Mouse (Mus musculus) frontal cortex, adult 2 months (tissue): ENCODE results near the gene Rex1bd. TPM values are rescaled to one million over a fixed set of nuclear protein-coding genes. Genes with fewer than 3 reads are reported as not detected.

Experiments used
- DNase-seq, 2 experiments: peaks; one replicate each; pipeline ENCODE4 v3.0.0; 2022; ENCODE audit warnings: low spot score in 1 of 2; ENCODE audit errors: extremely low spot score in 1 of 2
- polyA plus RNA-seq: library from polyadenylated mRNA; depleted of rRNA; stranded (reverse); fragments of >200 nt; gene quantifications from 2 replicates; pipeline ENCODE4 v1.2.3, GENCODE M21; 2012

The Rex1bd gene
- polyA plus RNA-seq, 1 experiment: 197 TPM

GRCm38 (mm10) chr8:70486191-70486681, 20.3 kb downstream of the Rex1bd start:
- no peak for DNase-seq

DNA sequence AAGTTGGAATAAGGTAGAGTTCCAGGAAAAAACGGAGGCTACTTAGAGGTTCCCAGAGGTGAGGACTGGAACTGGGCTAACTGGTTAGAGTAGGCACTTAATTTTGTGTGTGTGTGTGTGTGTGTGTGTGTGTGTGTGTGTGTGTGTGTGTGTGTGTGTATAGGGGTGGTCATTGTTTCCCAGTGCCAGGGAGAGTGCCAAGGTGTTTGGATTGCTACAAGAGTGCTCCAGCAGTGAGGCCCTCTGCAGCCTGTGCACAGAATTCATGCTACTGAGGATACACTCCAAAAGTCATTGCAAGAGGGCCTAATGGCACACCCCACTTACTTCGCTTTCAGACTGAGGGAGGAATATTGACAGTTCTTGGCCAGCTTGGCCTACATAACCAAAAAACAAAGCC, 23.6 kb downstream of the Rex1bd start:
- no peak for DNase-seq

GRCm38 (mm10) chr8:70481908-70482307, 24.6 kb downstream of the Rex1bd start:
- DNase-seq: peak; percentile 78 to 83

GRCm38 (mm10) chr8:70477269-70477982, 29.1 kb downstream of the Rex1bd start:
- no peak for DNase-seq

DNA sequence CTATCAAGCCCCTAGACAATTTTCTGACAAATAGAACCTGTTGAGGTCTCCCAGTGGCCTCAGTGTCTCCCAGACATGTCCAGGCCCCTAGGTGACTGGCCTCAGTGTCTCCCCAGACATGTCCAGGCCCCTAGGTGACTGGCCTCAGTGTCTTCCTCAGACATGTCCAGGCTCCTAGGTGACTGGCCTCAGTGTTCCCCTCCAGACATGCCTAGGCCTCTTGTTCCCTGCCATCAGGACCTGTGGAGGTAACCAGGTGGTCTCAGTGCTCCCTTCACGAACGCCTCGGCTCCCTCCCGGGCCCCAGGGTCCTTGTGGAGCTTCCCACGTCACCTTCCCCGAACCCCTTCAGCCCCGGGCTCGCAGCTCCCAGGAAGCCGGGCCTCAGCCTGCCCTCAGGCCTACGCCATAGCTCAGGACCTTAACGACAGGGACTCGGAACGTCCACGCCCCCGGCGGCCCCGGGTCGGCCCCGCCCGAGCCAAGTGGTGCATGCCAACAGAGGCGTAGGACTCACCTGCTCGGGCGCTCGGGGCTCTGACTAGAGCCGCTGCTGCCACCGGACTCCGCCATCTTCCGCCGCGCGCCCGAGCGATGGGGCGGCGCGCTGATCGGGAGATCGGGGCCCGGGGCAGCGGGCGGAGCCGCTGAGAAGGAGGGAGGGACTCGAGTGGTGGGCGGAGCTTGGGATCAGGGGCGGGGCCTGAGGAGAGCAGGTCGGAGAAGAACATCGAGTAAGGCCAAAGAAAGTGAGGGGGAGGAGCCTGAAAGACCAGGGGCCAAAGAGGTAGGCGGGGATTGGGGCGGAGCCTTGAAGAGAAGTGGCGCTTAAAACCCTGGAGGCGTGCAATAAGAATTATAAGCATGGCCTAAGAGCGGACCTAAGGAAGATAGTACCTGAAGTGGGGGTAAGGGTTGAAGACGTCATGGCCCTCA, 30.0 kb downstream of the Rex1bd start, which contains the start of gene Klhl26:
Gene Klhl26 (minus strand): TSS at position 636 of the 936 bp plus-strand sequence.
- peak; percentile 80 to 90 for DNase-seq

- DNase-seq: no peak
Measured at GRCm38 (mm10) chr8:70471856-70472255, 34.7 kb downstream of the Rex1bd start.

DNA sequence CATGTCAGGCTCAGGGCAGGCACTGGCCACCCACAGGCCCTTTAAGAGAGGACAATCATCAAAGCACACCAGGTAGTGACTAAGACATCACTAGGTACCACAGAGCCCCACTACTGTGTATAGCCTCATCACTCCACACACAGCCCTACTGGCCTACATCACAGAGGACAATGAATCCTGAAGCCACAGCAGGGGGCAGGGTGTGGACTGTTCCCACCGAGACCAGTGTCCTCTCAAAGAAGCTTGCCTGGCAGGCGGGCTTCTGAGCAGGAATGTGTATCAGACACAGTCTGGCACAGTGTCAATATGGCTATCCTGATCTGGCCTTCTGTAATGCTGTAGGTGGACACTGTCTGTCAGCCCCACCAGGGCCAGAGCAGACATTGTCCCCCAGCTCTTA, 36.6 kb downstream of the Rex1bd start:
- no peak for DNase-seq

DNA sequence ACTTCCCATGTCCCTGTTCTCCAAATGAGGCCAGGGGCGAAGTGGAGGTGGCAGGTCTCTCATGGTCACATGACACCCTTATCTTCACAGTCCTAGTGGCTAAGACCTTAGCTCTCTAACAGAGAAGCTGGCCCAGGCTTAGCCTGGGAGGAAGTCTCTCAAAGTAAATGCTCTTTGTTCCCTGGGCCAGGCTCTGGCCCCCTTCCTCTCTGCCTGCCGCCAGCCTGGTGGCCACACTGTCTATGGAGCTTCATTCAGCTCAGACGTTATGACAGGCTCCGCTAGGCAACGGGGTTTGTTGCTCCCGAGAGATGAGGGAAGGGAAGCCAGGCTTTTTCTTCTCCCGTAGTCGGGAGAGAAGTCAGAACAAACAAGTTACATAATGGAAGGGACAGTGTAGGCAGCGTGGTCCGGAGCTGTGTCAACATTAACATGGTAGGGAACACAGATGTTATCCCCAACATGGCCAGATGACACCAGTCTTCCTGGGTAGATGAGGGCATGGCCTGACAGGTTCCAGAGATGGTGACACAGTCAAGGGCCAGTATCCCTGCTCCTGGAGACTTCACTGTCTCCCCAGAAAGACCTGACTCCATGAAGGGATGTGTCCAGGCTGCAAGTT, 37.1 kb downstream of the Rex1bd start:
- no peak for DNase-seq

GRCm38 (mm10) chr8:70468733-70469132, 37.8 kb downstream of the Rex1bd start:
- no peak for DNase-seq

DNA sequence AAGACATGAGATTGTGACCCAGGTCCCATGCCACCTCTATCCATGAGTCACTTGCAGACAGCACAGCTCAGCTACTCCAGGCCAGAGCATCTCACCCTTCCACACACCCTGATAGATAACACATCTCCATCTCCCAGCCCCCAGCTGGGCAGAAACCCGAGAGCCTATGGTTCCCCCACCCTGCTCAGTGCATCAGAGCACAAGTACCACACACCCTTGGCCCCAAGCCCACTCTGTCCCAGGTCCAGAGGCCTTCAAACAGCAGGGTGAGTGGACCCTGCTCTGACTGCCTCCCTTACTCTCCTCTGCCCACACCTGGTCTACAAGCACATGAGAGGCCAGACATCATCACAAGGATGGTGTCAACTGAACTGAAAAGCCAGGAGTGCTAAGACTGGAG, 38.6 kb downstream of the Rex1bd start:
- DNase-seq: no peak

DNA sequence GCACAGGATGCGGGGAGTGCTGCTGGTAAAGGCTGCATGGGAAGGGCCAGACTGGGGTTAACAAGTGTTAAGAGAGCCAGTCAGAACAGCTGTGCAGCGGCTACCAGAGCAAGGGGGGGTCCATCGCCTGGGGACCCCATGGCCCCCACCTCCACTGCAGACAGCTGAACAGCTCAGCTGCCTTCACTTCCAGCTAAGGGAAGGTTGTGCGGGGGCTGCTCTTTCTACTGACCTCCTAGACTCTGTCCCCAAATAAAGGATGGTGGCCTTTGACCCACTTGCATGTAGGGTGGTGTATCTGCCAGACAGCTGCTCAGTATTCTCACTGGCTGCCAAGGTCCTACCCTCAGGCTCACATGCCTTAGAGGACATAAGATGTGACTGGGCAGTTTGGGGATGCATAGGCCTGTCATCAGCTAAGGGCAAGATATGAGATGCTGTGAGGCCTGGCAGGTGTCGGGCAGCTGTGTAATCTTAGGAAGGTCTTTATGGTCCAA, 39.3 kb downstream of the Rex1bd start:
- no peak for DNase-seq

GRCm38 (mm10) chr8:70466771-70467170, 39.8 kb downstream of the Rex1bd start:
- DNase-seq: no peak

GRCm38 (mm10) chr8:70466305-70466704, 40.2 kb downstream of the Rex1bd start:
- no peak for DNase-seq

- DNase-seq: no peak
Measured at GRCm38 (mm10) chr8:70465701-70466100, 40.9 kb downstream of the Rex1bd start.

GRCm38 (mm10) chr8:70464162-70464561, 42.4 kb downstream of the Rex1bd start:
- DNase-seq: no peak

DNA sequence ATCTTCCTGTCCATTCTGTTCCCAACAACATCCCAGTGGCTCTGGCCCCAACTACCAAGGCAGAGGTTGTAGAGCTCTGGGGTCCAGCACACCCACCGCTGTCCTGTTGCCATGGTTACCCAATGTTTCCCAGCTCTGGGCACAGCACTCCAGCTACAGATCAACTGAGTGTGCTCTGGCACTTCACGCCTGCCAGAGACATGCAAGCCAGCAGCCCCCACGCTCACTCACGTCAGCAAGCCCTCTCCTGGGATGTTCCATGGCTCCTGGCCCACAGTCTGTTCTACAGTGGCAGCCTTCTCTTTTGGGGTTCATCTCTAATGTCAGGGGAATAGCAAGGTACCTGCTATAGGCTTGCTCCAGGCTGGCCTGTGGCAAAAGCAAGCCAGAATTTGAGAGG, 43.2 kb downstream of the Rex1bd start:
- peak; percentile 58 to 84 for DNase-seq

DNA sequence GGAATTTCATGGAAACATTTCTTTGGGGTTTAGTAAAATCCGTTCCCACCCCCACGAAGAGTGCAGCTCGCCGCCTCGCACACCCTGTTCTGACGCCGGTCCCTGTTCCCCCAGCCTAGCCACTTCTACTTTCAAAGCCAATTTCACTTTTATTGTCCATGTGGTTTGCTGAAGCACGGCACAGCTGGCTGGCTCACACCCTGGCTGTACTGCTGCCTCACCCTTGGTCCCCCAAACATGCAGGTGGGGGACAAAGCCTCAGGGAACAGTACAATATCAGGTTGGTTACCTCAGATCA, 44.1 kb downstream of the Rex1bd start:
- peak in 1 of 2 experiments; percentile 42 for DNase-seq

DNA sequence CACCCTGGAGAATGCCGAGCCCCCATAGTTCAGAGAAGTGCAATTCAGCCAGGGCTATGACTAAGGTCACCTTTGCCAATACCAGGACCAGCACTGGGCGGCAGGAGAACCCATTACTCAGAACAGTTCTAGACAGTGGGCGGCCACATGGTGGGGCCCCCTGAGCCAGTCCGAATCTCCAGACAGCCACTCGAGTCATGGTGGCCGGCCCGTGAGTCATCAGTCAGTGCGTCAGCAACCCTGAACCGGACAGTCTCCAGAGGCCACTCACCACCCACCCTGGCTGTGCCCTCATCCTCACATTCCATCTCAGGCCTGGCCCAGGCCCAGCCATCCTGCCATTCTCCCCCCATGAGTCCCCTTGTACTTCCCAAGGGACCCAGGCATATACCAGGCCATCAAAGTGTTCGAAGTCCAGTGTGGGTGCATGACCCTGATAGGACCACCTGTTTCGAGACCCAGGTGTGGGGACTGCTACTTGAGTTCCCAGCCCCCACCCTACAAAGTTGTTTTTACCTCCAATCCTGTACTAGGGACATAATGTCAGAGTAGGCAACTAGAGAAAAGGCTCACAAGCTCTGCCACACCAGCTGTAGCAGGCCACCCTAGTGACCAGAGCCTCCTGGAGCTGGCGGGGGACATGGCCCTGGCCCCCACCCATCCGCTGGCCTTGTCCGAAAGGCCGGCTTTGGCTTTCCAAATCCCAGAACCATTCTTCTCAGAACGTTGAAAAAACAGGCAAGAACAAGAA, 44.6 kb downstream of the Rex1bd start:
- DNase-seq: no peak

GRCm38 (mm10) chr8:70460606-70461005, 45.9 kb downstream of the Rex1bd start:
- no peak for DNase-seq

DNA sequence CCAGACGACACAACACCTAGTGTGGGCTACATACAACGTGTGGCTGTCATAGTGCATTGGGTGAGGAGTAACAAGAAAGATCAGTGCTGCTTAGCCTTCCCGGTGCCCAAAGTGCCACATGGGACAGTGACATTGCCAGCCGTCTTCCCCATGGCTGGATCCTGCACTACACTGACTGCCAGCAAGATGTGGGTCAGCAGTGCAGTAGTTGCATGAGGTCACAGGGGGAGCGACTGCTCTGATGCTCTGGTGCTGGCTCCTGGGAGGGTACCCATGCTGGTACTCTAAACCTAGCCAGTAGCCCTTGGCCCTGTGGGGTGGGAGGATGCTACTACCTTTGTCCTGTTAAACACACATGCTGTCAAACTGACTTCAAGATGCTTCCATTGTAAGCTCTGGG, 46.4 kb downstream of the Rex1bd start:
- no peak for DNase-seq
